Mouse (Mus musculus) right cerebral cortex, postnatal 25 days (tissue): ENCODE measurements around the gene Zfp26.
A peak's percentile ranks its signal among the peaks of the same experiment; 100 is the strongest.

Experiments used
- DNase-seq: peaks from one replicate; pipeline ENCODE4 v3.0.0; 2022

The Zfp26 gene

GRCm38 (mm10) chr9:20459377-20460317 lies at the start of gene Zfp26:
TSS of gene Zfp26 (minus strand) at chr9:20460162.
- DNase-seq, result peak; percentile 81

DNA sequence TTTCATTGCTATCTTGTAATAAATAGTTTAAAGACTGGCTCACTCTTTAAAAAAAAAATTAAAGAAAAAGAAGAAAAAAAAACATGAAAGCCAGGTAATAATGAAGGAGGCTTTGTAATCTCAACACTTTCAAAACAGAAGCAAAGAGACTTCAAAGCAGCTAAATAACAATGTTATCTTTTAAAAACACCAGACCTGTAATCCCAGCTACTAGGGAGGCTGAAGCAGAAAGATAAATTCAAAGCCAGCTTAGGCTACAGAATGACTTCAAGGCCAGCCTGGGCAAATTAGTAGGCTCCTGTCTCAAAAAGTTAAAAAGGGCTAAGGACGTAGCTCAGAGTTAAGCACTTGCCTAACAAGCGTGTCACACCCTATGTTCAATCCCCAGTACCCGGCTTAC lies 49.7 kb upstream of the Zfp26 start:
- no peak for DNase-seq

GRCm38 (mm10) chr9:20504801-20505200 lies 44.8 kb upstream of the Zfp26 start:
- no peak for DNase-seq

DNA sequence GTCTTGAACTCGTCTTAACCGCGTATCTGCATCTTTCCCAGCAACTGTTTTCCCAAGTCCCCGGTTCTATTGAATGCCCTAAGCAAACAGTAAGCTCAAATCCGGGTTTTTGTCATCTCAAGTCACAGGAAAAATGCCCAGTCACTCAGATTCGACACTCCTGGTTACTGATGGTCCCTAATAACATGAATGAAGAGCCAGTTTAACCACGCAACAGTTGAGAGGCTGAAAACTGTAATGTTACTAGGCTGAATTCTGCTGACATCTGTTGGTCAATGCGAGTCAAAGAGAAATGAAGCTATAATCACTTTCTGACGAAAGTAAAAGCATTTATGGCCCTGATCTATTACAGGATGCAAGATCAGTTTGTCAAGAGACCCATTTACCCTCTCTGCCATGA lies 33.3 kb upstream of the Zfp26 start:
- DNase-seq, result no peak

- peak; percentile 89 for DNase-seq
Observed at GRCm38 (mm10) chr9:20492527-20493233, 32.7 kb upstream of the Zfp26 start, which contains the start of gene Zfp426. TSS of gene Zfp426 (minus strand) at chr9:20492746.

GRCm38 (mm10) chr9:20491858-20492526 lies 32.0 kb upstream of the Zfp26 start:
- no peak for DNase-seq

GRCm38 (mm10) chr9:20489536-20489935 lies 29.6 kb upstream of the Zfp26 start:
- DNase-seq, result no peak

DNA sequence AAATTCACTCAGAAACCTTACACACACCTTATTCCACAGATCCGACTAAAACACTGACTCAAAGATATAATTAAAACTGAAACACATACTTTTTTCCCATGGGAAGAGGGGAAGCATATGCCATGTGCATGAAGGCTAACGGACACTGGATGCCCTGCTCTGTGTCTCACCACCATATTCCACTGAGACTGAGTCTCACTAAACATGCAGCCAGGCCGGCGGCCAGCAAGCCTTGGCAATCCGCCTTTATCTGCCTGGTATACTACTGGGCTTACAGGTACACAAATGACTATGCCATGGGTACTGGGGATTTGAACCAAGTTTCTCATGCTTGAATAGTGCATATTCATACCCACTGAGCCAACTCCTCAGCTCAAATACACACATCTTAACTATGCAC lies 19.4 kb upstream of the Zfp26 start:
- DNase-seq, result no peak

GRCm38 (mm10) chr9:20476632-20477031 lies 16.7 kb upstream of the Zfp26 start:
- no peak for DNase-seq

DNA sequence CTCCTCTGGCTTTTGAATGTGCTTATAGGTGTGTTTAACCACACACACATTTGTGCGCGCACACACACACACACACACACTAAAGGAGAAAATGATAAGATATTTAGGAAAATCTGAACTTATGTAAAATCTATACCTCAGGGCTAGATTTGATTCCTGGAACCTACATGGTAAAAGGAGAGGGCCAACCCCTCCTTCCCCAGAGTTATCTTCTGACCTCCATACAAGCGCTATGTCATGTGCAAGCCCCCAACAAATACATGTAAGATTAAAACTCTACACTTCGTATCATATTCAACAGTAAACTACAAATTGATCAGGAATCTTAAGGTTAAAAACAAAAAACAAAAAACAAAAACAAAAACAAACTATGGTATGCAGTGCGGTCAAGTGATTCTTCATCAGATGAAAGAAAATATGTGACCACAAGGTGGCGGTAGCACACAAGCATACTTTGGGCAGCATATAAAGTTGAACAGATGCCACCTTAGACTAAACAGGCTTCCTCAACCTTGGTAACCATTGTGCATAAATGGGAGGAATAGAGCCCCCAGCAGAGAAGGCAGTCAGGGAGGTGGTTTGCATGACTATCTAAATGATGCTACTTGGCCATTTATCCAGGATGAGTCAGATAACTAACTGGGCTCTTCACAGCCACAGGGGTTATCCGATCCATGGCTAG lies 6.9 kb upstream of the Zfp26 start:
- DNase-seq, result no peak

GRCm38 (mm10) chr9:20453647-20454046 lies 6.3 kb downstream of the Zfp26 start:
- no peak for DNase-seq

GRCm38 (mm10) chr9:20451493-20451892 lies 8.5 kb downstream of the Zfp26 start:
- DNase-seq, result no peak

DNA sequence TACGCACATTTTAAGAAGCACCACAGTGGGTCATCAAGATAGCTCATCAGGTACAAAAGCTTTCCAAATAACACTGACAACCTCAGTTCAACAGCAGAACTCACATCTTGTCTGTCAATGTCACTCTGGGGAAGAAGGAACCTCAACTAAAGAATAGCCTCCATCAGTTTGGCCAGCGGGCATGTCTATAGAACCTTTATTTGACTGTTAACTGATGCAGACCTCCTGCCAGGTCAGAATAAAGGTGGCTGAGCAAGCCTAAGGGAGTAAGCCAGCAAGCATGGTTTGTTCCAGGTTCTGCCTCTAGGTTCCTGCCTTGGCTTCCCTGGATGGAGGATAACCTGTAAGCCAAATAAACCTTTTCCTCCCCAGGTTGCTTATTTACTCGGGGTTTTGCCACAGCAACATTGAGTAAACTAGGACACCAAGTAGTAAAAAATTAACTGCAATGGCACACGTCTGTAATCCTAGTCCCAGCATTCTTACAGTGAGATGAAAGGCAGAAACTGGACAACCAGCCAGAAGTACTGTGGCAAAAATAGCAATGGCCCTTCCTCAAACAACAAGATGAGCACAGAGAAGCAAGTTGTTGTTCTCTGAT lies 16.7 kb downstream of the Zfp26 start:
- DNase-seq, result no peak

GRCm38 (mm10) chr9:20430004-20430403 lies 30.0 kb downstream of the Zfp26 start:
- DNase-seq, result no peak

DNA sequence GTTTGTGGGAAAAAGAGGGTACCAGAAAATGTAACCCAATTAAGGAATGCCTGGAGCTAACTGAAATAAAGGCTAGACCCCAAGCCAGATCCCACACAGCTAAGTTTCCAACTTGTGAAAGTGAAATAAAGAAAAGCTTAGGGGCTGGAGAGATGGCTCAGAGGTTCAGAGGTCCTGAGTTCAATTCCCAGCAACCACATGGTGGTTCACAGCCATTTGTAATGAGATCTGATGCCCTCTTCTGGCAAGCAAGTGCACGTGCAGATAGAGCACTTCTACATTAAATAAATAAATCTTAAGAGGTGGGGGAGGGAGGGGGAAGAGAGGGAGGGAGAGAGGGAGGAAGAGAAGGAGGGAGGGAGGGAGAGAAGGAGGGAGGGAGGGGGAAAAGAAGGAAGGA lies 48.5 kb downstream of the Zfp26 start:
- DNase-seq, result no peak

DNA sequence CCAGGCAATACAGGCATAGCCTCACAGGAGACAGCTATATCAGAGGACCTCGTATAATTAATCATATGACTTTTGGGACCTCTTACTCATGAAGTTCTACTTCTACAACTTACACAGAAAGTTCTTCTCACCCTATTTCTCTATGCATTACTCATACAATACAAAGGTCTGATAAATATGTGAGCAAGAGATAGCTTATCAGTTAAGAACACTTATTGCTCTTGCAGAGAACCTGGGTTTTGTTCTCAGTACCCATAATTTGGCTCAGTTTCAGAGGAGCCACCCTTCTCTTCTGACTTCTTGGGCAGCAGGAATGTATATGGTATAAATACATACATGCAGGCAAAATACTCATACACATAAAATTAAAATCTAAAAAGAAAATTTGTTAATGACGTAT lies 50.6 kb downstream of the Zfp26 start:
- no peak for DNase-seq

GRCm38 (mm10) chr9:20385343-20385703 lies 74.6 kb downstream of the Zfp26 start:
- no peak for DNase-seq

DNA sequence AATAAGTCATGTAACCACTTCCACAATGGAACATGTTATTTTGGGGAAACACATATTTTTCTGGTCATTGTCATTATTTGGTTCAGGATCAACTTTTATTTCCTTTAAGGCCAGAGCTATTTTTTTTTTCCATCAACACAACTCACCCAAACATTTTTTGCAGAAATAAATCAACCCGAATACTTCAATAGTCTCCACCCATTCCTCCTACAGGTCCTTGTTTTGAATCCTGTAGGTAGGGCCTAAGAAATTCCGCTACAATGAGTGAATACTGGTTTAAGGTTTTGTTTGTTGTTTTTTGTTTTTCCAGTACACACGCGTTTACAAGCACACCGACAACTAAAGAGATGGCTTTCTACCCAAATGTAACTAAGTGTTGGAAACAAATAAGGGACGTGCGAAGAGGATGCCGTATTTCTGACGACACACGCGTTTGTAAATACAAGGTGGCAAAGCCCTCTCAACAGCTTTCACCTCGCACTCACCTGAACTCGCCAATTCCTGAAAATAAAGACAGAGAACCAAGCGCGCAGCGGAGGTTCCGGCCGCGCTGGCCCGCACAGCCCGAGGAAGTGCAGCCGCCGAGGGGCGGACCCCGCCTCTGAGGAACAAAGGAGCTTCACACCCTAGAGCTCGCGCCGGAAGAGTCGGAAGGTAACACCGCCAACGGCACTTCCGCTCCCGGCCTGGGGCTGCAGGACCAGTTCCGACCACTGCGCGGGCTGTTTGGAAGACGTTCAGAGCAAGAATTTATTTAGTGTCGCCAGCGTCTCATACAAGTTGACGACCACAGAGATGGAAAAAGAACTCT lies 75.2 kb downstream of the Zfp26 start, which contains the start of gene Zfp560:
Gene Zfp560, minus strand, starts transcription at position 646 of the 811 bp plus-strand sequence.
- peak; percentile 88 for DNase-seq

- no peak for DNase-seq
Observed at GRCm38 (mm10) chr9:20383659-20384058, 76.3 kb downstream of the Zfp26 start.
